Mouse (Mus musculus): ENCODE data around the gene Ptpn21. TPM values are rescaled to one million over a fixed set of nuclear protein-coding genes. Genes with fewer than 3 reads are reported as not detected.
A peak's percentile ranks its signal among the peaks of the same experiment; 100 is the strongest.

Ptpn21 gene
- polyA plus RNA-seq (2015; fragmentation: Nextera tagmentation; extraction: Ambion mirVana) = 7.0 and 8.2 TPM in 2 replicates

GRCm38 (mm10) chr12:98736951-98737800, at the start of gene Ptpn21:
Gene Ptpn21, minus strand, starts transcription at chr12:98737405.
- peaks cover 30% of the 10 kb centered on the region for H3K4me1 ChIP-seq (ENCODE audit: insufficient read depth, low read length)
- H3K4me3 ChIP-seq (ENCODE audit: low read length) = peak within 1 kb of the TSS; percentile 85
- H3K9ac ChIP-seq (replicated peaks; ENCODE audit: low read length) = peak within 1 kb of the TSS; percentile 94
- under 1% methylated on average over 59 of the region's 75 CpGs for WGBS
- H3K27me3 ChIP-seq (ENCODE audit: insufficient read depth, low read length) = no peaks in the 10 kb centered on the region
- peak within 1 kb of the TSS; percentile 83 for H3K27ac ChIP-seq (ENCODE audit: low read length)
- no peaks in the 10 kb centered on the region for H3K36me3 ChIP-seq (ENCODE audit: insufficient read depth, low read length)
- H3K4me2 ChIP-seq (replicated peaks; ENCODE audit: low read depth, low read length) = peak within 1 kb of the TSS; percentile 73
- H3K9me3 ChIP-seq (ENCODE audit: low read length) = no peaks in the 10 kb centered on the region
- peak; percentile 79 for ATAC-seq (ENCODE audit: low FRiP score, low TSS enrichment)

- H3K4me2 ChIP-seq (replicated peaks; ENCODE audit: low read depth, low read length) = no peak overlapping the region
- H3K9ac ChIP-seq (replicated peaks; ENCODE audit: low read length) = no peak overlapping the region
- no peaks in the 10 kb centered on the region for H3K9me3 ChIP-seq (ENCODE audit: low read length)
- H3K27me3 ChIP-seq (ENCODE audit: insufficient read depth, low read length) = no peaks in the 10 kb centered on the region
- ATAC-seq (ENCODE audit: low FRiP score, low TSS enrichment) = no peak
- no peak overlapping the region for H3K27ac ChIP-seq (ENCODE audit: low read length)
- peaks cover 51% of the 10 kb centered on the region for H3K36me3 ChIP-seq (ENCODE audit: insufficient read depth, low read length)
- H3K4me3 ChIP-seq (ENCODE audit: low read length) = no peak overlapping the region
- WGBS = 96% methylated on average over 1 of the region's 1 CpGs
- no peaks in the 10 kb centered on the region for H3K4me1 ChIP-seq (ENCODE audit: insufficient read depth, low read length)
Observed at GRCm38 (mm10) chr12:98784251-98784650, 47.0 kb upstream of the Ptpn21 start.

GRCm38 (mm10) chr12:98779148-98779547, 41.9 kb upstream of the Ptpn21 start:
- Histone ChIP-seq H3K4me1 (ENCODE audit: insufficient read depth, low read length) (no peaks in the 10 kb centered on the region), H3K4me3 (ENCODE audit: low read length) (no peak overlapping the region), H3K27ac (ENCODE audit: low read length) (no peak overlapping the region), H3K9me3 (ENCODE audit: low read length) (no peaks in the 10 kb centered on the region), H3K9ac (replicated peaks; ENCODE audit: low read length) (no peak overlapping the region), H3K36me3 (ENCODE audit: insufficient read depth, low read length) (peaks cover 68% of the 10 kb centered on the region), H3K4me2 (replicated peaks; ENCODE audit: low read depth, low read length) (no peak overlapping the region), H3K27me3 (ENCODE audit: insufficient read depth, low read length) (no peaks in the 10 kb centered on the region)
- no peak for ATAC-seq (ENCODE audit: low FRiP score, low TSS enrichment)
- WGBS = 91% methylated on average over 4 of the region's 4 CpGs

- ATAC-seq (ENCODE audit: low FRiP score, low TSS enrichment) = no peak
- Histone ChIP-seq H3K36me3 (ENCODE audit: insufficient read depth, low read length) (peaks cover 70% of the 10 kb centered on the region), H3K4me1 (ENCODE audit: insufficient read depth, low read length) (no peaks in the 10 kb centered on the region), H3K4me3 (ENCODE audit: low read length) (no peak overlapping the region), H3K9me3 (ENCODE audit: low read length) (no peaks in the 10 kb centered on the region), H3K27me3 (ENCODE audit: insufficient read depth, low read length) (no peaks in the 10 kb centered on the region), H3K27ac (ENCODE audit: low read length) (no peak overlapping the region), H3K9ac (replicated peaks; ENCODE audit: low read length) (no peak overlapping the region), H3K4me2 (replicated peaks; ENCODE audit: low read depth, low read length) (no peak overlapping the region)
- 72% methylated on average over 3 of the region's 3 CpGs for WGBS
Observed at GRCm38 (mm10) chr12:98777509-98777908, 40.3 kb upstream of the Ptpn21 start.

- H3K9me3 ChIP-seq (ENCODE audit: low read length) = no peaks in the 10 kb centered on the region
- H3K9ac ChIP-seq (replicated peaks; ENCODE audit: low read length) = no peak overlapping the region
- no peak overlapping the region for H3K4me2 ChIP-seq (replicated peaks; ENCODE audit: low read depth, low read length)
- peaks cover 53% of the 10 kb centered on the region for H3K36me3 ChIP-seq (ENCODE audit: insufficient read depth, low read length)
- no peak for ATAC-seq (ENCODE audit: low FRiP score, low TSS enrichment)
- H3K27ac ChIP-seq (ENCODE audit: low read length) = no peak overlapping the region
- 95% methylated on average over 2 of the region's 2 CpGs for WGBS
- H3K4me3 ChIP-seq (ENCODE audit: low read length) = no peak overlapping the region
- no peaks in the 10 kb centered on the region for H3K4me1 ChIP-seq (ENCODE audit: insufficient read depth, low read length)
- H3K27me3 ChIP-seq (ENCODE audit: insufficient read depth, low read length) = no peaks in the 10 kb centered on the region
Observed at GRCm38 (mm10) chr12:98766241-98766640, 29.0 kb upstream of the Ptpn21 start.

GRCm38 (mm10) chr12:98759700-98760099, 22.5 kb upstream of the Ptpn21 start:
- no peaks in the 10 kb centered on the region for H3K4me1 ChIP-seq (ENCODE audit: insufficient read depth, low read length)
- peaks cover 46% of the 10 kb centered on the region for H3K36me3 ChIP-seq (ENCODE audit: insufficient read depth, low read length)
- H3K9ac ChIP-seq (replicated peaks; ENCODE audit: low read length) = no peak overlapping the region

GRCm38 (mm10) chr12:98757636-98758035, 20.4 kb upstream of the Ptpn21 start:
- no peak overlapping the region for H3K4me3 ChIP-seq (ENCODE audit: low read length)
- H3K9me3 ChIP-seq (ENCODE audit: low read length) = no peaks in the 10 kb centered on the region
- no peak overlapping the region for H3K4me2 ChIP-seq (replicated peaks; ENCODE audit: low read depth, low read length)
- no peak for ATAC-seq (ENCODE audit: low FRiP score, low TSS enrichment)
- H3K36me3 ChIP-seq (ENCODE audit: insufficient read depth, low read length) = peaks cover 44% of the 10 kb centered on the region
- no peaks in the 10 kb centered on the region for H3K4me1 ChIP-seq (ENCODE audit: insufficient read depth, low read length)
- no peaks in the 10 kb centered on the region for H3K27me3 ChIP-seq (ENCODE audit: insufficient read depth, low read length)
- 88% methylated on average over 6 of the region's 6 CpGs for WGBS
- H3K27ac ChIP-seq (ENCODE audit: low read length) = no peak overlapping the region
- H3K9ac ChIP-seq (replicated peaks; ENCODE audit: low read length) = no peak overlapping the region

More at GRCm38 (mm10) chr12:98759700-98760099, 22.5 kb upstream of the Ptpn21 start:
- no peak for ATAC-seq (ENCODE audit: low FRiP score, low TSS enrichment)
- no peaks in the 10 kb centered on the region for H3K27me3 ChIP-seq (ENCODE audit: insufficient read depth, low read length)
- 94% methylated on average over 6 of the region's 6 CpGs for whole genome bisulfite sequencing
- H3K4me2 ChIP-seq (replicated peaks; ENCODE audit: low read depth, low read length) = no peak overlapping the region
- no peak overlapping the region for H3K4me3 ChIP-seq (ENCODE audit: low read length)
- no peaks in the 10 kb centered on the region for H3K9me3 ChIP-seq (ENCODE audit: low read length)
- H3K27ac ChIP-seq (ENCODE audit: low read length) = no peak overlapping the region

DNA sequence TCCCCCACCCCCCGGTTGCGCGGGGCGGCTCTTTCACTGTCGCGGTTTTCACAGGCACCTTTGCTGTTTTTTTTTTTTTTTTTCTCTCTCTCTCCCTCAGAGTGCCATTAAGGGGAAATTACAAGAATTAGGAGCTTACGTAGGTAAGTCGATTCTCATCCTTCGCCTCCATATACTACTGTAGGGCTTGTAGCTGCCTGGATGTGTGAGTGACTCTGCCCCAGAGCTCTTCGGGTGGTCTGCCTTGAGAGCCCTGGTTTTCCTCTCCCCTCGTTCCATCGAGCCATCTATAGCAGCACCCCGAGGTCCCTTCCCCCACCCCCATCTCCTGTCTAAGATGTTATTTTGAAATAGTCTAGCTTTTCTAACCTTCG, 10.2 kb upstream of the Ptpn21 start:
- Histone ChIP-seq H3K27me3 (ENCODE audit: insufficient read depth, low read length) (no peaks in the 10 kb centered on the region), H3K4me2 (replicated peaks; ENCODE audit: low read depth, low read length) (peak overlapping the region; percentile 78), H3K36me3 (ENCODE audit: insufficient read depth, low read length) (no peaks in the 10 kb centered on the region), H3K9ac (replicated peaks; ENCODE audit: low read length) (peak overlapping the region; percentile 79), H3K4me3 (ENCODE audit: low read length) (peak overlapping the region; percentile 59), H3K27ac (ENCODE audit: low read length) (peak overlapping the region; percentile 82), H3K9me3 (ENCODE audit: low read length) (no peaks in the 10 kb centered on the region), H3K4me1 (ENCODE audit: insufficient read depth, low read length) (peaks cover 11% of the 10 kb centered on the region; the same call in 1 of the 2 replicates)
- ATAC-seq (ENCODE audit: low FRiP score, low TSS enrichment) = peak; percentile 40
- under 1% methylated on average over 13 of the region's 14 CpGs for WGBS

GRCm38 (mm10) chr12:98746746-98747379, 9.7 kb upstream of the Ptpn21 start, which contains the start of gene Zc3h14:
Gene Zc3h14, plus strand, starts transcription at chr12:98746964.
- no peaks in the 10 kb centered on the region for H3K9me3 ChIP-seq (ENCODE audit: low read length)
- H3K27ac ChIP-seq (ENCODE audit: low read length) = peak within 1 kb of the TSS; percentile 82
- H3K36me3 ChIP-seq (ENCODE audit: insufficient read depth, low read length) = no peaks in the 10 kb centered on the region
- under 1% methylated on average over 56 of the region's 87 CpGs for WGBS
- H3K27me3 ChIP-seq (ENCODE audit: insufficient read depth, low read length) = no peaks in the 10 kb centered on the region
- peaks cover 11% of the 10 kb centered on the region; the same call in 1 of the 2 replicates for H3K4me1 ChIP-seq (ENCODE audit: insufficient read depth, low read length)
- ATAC-seq (ENCODE audit: low FRiP score, low TSS enrichment) = peak; percentile 93
- H3K4me3 ChIP-seq (ENCODE audit: low read length) = peak within 1 kb of the TSS; percentile 59
- peak within 1 kb of the TSS; percentile 79 for H3K9ac ChIP-seq (replicated peaks; ENCODE audit: low read length)
- H3K4me2 ChIP-seq (replicated peaks; ENCODE audit: low read depth, low read length) = peak within 1 kb of the TSS; percentile 78

DNA sequence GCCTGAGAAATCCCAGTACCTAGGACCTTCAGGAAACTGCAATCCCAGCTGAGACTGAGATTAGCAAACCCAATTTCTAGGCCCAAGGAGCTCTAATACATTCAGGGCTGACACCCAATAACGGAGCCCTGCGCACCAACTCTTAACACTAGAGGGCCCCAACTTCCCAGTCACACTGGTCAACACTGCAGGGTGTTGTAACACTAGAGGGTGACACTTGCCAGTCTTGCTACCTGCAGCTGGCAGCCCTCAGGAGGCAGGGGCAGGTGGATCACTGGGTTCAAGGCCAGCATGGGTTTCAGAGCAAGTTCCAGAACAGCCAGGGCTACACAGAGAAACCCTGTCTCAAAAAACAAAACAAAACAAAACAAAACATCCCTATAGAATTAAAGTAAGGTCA, 8.9 kb upstream of the Ptpn21 start:
- ATAC-seq (ENCODE audit: low FRiP score, low TSS enrichment) = peak; percentile 78
- no peaks in the 10 kb centered on the region for H3K9me3 ChIP-seq (ENCODE audit: low read length)
- no peaks in the 10 kb centered on the region for H3K36me3 ChIP-seq (ENCODE audit: insufficient read depth, low read length)
- H3K27ac ChIP-seq (ENCODE audit: low read length) = no peak overlapping the region
- H3K9ac ChIP-seq (replicated peaks; ENCODE audit: low read length) = no peak overlapping the region
- 12% methylated on average over 2 of the region's 2 CpGs for WGBS
- H3K4me2 ChIP-seq (replicated peaks; ENCODE audit: low read depth, low read length) = no peak overlapping the region
- H3K4me3 ChIP-seq (ENCODE audit: low read length) = no peak overlapping the region
- peaks cover 11% of the 10 kb centered on the region; the same call in 1 of the 2 replicates for H3K4me1 ChIP-seq (ENCODE audit: insufficient read depth, low read length)
- H3K27me3 ChIP-seq (ENCODE audit: insufficient read depth, low read length) = no peaks in the 10 kb centered on the region

All from kidney, embryonic 16.5 days (tissue).